Comparison of ENCODE assay signal across 23 mouse cellular contexts in genomic region chr3:53434610-53435009, GRCm38 (mm10). TPM values are rescaled to one million over a fixed set of nuclear protein-coding genes. Genes with fewer than 3 reads are reported as not detected.
DNase-seq lines count a peak whose midpoint lies in the region; ATAC-seq and TF ChIP-seq lines count a peak whose summit lies in the region.
"Had no signal": no experiment of that assay in that cellular context is flagged by ENCODE, and none has a peak within 500 bp of the region (broad histone marks: within the 10 kb centered on the region; RNA-seq: fewer than 3 reads in every experiment).

No protein-coding gene starts in this region.

- peak; percentile 14 for DNase-seq in CD4-positive, CD25-positive, alpha-beta regulatory T cell, adult 2 months (ENCODE audit: low read depth, low spot score)
- DNase-seq in kidney, postnatal 10 days = peak; percentile 3
- no peak for DNase-seq in kidney, postnatal 25 days
- no peak for DNase-seq in testis, postnatal 14 days (ENCODE audit: low spot score)
- no peak for DNase-seq in stomach, postnatal 0 days (ENCODE audit: low spot score)
- DNase-seq in adrenal gland, adult 8-10 months = no peak
- DNase-seq: cerebellum, adult 11 months; heart, postnatal 10 days; liver, postnatal 0 days; retina, postnatal 1 day; right cerebral cortex, postnatal 4 days; thymus, adult 18-20 months had no signal

- H3K4me2 ChIP-seq in stomach, postnatal 0 days (replicated peaks; ENCODE audit: low read depth) = no peak overlapping the region
- H3K4me2 ChIP-seq: embryonic facial prominence, embryonic 12.5 days; hindbrain, embryonic 12.5 days; limb, embryonic 12.5 days; midbrain, embryonic 15.5 days had no signal

- H3K4me1 ChIP-seq in testis, adult 2 months (ENCODE audit: control insufficient read depth, insufficient read depth, low read length) = peaks cover 3% of the 10 kb centered on the region; the same call in 1 of the 2 replicates
- no peaks in the 10 kb centered on the region for H3K4me1 ChIP-seq in stomach, postnatal 0 days (replicated peaks; ENCODE audit: control insufficient read depth, insufficient read depth)
- H3K4me1 ChIP-seq: embryonic facial prominence, embryonic 12.5 days; hindbrain, embryonic 12.5 days; limb, embryonic 12.5 days; midbrain, embryonic 15.5 days had no signal

- H3K9ac ChIP-seq in stomach, postnatal 0 days (ENCODE audit: low read length) = no peak overlapping the region
- H3K9ac ChIP-seq: embryonic facial prominence, embryonic 12.5 days; hindbrain, embryonic 12.5 days; limb, embryonic 12.5 days; liver, postnatal 0 days; midbrain, embryonic 15.5 days had no signal

- ATAC-seq in CD4-positive, CD25-positive, alpha-beta regulatory T cell, adult 4 months = no peak
- ATAC-seq in stomach, postnatal 0 days (ENCODE audit: low FRiP score, low TSS enrichment) = no peak
- ATAC-seq: liver, postnatal 0 days; midbrain, embryonic 15.5 days had no signal

- WGBS in stomach, postnatal 0 days = 79% methylated on average over 3 of the region's 3 CpGs

- no peak overlapping the region for H3K27ac ChIP-seq in testis, adult 2 months (ENCODE audit: control insufficient read depth, insufficient read depth, low read depth, low read length)
- no peak overlapping the region for H3K27ac ChIP-seq in stomach, postnatal 0 days (replicated peaks)
- H3K27ac ChIP-seq: embryonic facial prominence, embryonic 12.5 days; hindbrain, embryonic 12.5 days; limb, embryonic 12.5 days; midbrain, embryonic 15.5 days had no signal

- H3K9me3 ChIP-seq in stomach, postnatal 0 days (ENCODE audit: control insufficient read depth, low read length) = no peaks in the 10 kb centered on the region
- H3K9me3 ChIP-seq: embryonic facial prominence, embryonic 12.5 days; hindbrain, embryonic 12.5 days; limb, embryonic 12.5 days; midbrain, embryonic 15.5 days had no signal

- no peaks in the 10 kb centered on the region for H3K27me3 ChIP-seq in testis, adult 2 months (ENCODE audit: control insufficient read depth, insufficient read depth, low read length)
- no peaks in the 10 kb centered on the region for H3K27me3 ChIP-seq in stomach, postnatal 0 days (ENCODE audit: control insufficient read depth, insufficient read depth, low read length)
- H3K27me3 ChIP-seq: embryonic facial prominence, embryonic 12.5 days; limb, embryonic 12.5 days; midbrain, embryonic 15.5 days had no signal

- no peak for TF ChIP-seq EP300 in stomach, postnatal 0 days (optimal IDR thresholded peaks at IDR 0.05)

- no peak for TF ChIP-seq POLR2A in testis, adult 2 months (IDR thresholded peaks at IDR 0.05; ENCODE audit: control insufficient read depth, low read depth, low read length)

- peak; percentile 59; the same call in 1 of the 2 replicates for TF ChIP-seq CTCF in testis, adult 2 months (IDR thresholded peaks at IDR 0.05; ENCODE audit: control insufficient read depth, insufficient read depth, insufficient replicate concordance, low read depth, low read length)
- TF ChIP-seq CTCF in stomach, postnatal 0 days (IDR thresholded peaks at IDR 0.05; ENCODE audit: low read depth) = peak; percentile 36

- no peaks in the 10 kb centered on the region for H3K36me3 ChIP-seq in testis, adult 2 months (ENCODE audit: control insufficient read depth, insufficient read depth, low read length)
- no peaks in the 10 kb centered on the region for H3K36me3 ChIP-seq in stomach, postnatal 0 days (ENCODE audit: control insufficient read depth, insufficient read depth, low read length)
- H3K36me3 ChIP-seq: embryonic facial prominence, embryonic 12.5 days; G1E; hindbrain, embryonic 12.5 days; limb, embryonic 12.5 days; midbrain, embryonic 15.5 days had no signal

- no peak overlapping the region for H3K4me3 ChIP-seq in testis, adult 2 months (ENCODE audit: control insufficient read depth, low read depth, low read length)
- H3K4me3 ChIP-seq in stomach, postnatal 0 days (ENCODE audit: low read depth, low read length) = no peak overlapping the region
- H3K4me3 ChIP-seq: embryonic facial prominence, embryonic 12.5 days; hindbrain, embryonic 12.5 days; limb, embryonic 12.5 days; midbrain, embryonic 15.5 days had no signal

RNA-seq across cellular contexts. Expression of gene Nhlrc3, which starts 28.5 kb away (rescaled TPM):
- polyA plus RNA-seq in CD4-positive, CD25-positive, alpha-beta regulatory T cell, adult 4 months (2017; shearing (Covaris generic)) = 10 to 100 TPM; 15.9 to 17.7 TPM
- polyA plus RNA-seq in testis, adult 2 months (2012; rRNA removed) = 2.7 and 3.5 TPM in 2 replicates
- polyA plus RNA-seq in stomach, postnatal 0 days (2015; fragmentation: Nextera tagmentation; extraction: Ambion mirVana) = 8.6 and 9.0 TPM in 2 replicates
- total RNA-seq in adrenal gland, adult 8-10 months (2022) = 10 to 100 TPM; 11.0 to 17.8 (median 14.9) TPM

RNA-seq across cellular contexts. Expression of gene Proser1, which starts 28.9 kb away (rescaled TPM):
- 10 to 100 TPM; 11.2 to 11.9 TPM for polyA plus RNA-seq in CD4-positive, CD25-positive, alpha-beta regulatory T cell, adult 4 months (2017; shearing (Covaris generic))
- polyA plus RNA-seq in testis, adult 2 months (2012; rRNA removed) = 5.7 and 7.0 TPM in 2 replicates
- 7.9 and 8.1 TPM in 2 replicates for polyA plus RNA-seq in stomach, postnatal 0 days (2015; fragmentation: Nextera tagmentation; extraction: Ambion mirVana)
- 10 to 100 TPM; 14.7 to 31.5 (median 22.8) TPM for total RNA-seq in adrenal gland, adult 8-10 months (2022)

RNA-seq across cellular contexts. Expression of gene Stoml3, which starts 53.8 kb away (rescaled TPM):
- polyA plus RNA-seq in CD4-positive, CD25-positive, alpha-beta regulatory T cell, adult 4 months (2017; shearing (Covaris generic)) = not detected
- polyA plus RNA-seq in testis, adult 2 months (2012; rRNA removed) = not detected in 2 replicates
- 0.05 TPM in 1 of 2 replicates, not detected in the other for polyA plus RNA-seq in stomach, postnatal 0 days (2015; fragmentation: Nextera tagmentation; extraction: Ambion mirVana)
- not detected for total RNA-seq in adrenal gland, adult 8-10 months (2022)
- total RNA-seq: common myeloid progenitor, adult 5-6 weeks; gastrocnemius, adult 8-10 months; heart, postnatal 10 days; megakaryocyte, adult 5-6 weeks had no signal
- polyA plus RNA-seq: embryonic facial prominence, embryonic 12.5 days; G1E; hindbrain, embryonic 12.5 days; intestine, embryonic 14.5 days; limb, embryonic 12.5 days; liver, postnatal 0 days; midbrain, embryonic 15.5 days had no signal

Comparison
In these comparisons a context has a peak if more than half of its experiments do, and no peak if none do; other contexts are left out.
1. DNase-seq: peak in CD4-positive, CD25-positive, alpha-beta regulatory T cell, adult 2 months (single experiment) and kidney, postnatal 10 days (single experiment); none in kidney, postnatal 25 days (0 of 2), testis, postnatal 14 days (single experiment), stomach, postnatal 0 days (single experiment) and adrenal gland, adult 8-10 months (single experiment).